Mouse (Mus musculus): ENCODE measurements around the gene Engase.
A peak's percentile ranks its signal among the peaks of the same experiment; 100 is the strongest.

Gene Engase

DNA sequence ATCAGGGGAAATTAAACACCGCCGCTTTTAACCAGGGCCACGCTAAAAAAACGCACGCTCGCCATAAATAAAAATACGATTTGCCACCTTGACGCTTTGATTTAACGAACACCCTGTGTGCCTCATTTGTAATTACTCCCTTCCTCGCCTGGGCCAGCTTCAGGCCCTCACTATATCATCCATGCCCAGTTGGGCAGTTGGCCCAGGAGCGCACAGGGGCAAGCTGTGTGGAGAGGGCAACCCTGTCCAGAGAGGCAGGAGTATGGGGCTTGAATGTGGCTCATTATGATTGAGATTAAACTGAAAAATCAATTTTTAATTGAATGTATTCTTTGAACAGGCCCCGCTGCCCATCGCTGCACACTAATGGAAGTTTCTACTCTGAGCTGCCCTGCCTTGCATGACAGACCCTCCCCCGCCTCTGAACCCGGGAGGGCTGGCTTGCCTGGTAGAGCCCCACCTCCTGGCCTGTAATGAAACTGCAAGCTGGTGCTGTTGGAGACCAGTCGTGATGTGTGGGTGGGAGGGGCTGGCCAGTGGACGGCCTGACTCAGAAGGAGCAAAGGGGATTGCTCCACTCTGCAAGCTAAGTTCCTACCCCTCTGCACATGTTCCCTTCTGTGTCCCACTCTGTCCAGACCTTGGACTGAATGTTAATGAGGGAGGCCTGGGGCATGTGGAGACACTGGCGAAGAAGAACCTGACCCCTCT, 57.9 kb downstream of the Engase start:
- peak in 1 of 2 experiments; percentile 69 for DNase-seq

DNA sequence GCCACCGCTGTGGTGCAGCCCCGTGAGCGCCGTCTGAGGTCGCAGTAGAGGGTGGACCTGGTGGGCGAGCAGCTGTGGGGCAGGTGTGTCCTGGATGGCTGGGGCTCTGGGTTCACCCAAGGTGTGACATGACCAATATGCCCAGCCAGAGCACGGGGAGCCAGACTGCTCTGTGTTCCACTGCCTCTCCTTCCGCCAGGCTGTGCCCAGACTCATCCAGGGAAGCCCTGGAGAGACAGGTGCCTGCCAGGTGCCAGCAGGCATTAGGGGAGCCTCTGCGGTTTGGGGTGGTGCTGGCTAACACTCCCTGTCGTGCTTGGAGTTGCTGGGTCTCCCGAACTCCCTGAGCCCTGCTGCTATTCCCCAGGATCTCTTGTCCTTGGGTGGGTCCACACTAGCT, 61.4 kb downstream of the Engase start:
- peak in 1 of 2 experiments; percentile 58 for DNase-seq
